Mouse (Mus musculus): ENCODE results near the gene Cab39l.

- no peak for TF ChIP-seq CTCF (IDR thresholded peaks at IDR 0.05; ENCODE audit: low read depth)
- TF ChIP-seq EP300 (optimal IDR thresholded peaks at IDR 0.05), result no peak
Observed at GRCm38 (mm10) chr14:59555018-59555417, 114.2 kb downstream of the Cab39l start.
